Mouse (Mus musculus): Measurements from ENCODE around the gene Hnrnpa0.
A peak's percentile ranks its signal among the peaks of the same experiment; 100 is the strongest.

Gene Hnrnpa0

GRCm38 (mm10) chr13:58126862-58127765 lies 1.2 kb downstream of the Hnrnpa0 start:
- DNase-seq (ENCODE audit: low spot score) = no peak

DNA sequence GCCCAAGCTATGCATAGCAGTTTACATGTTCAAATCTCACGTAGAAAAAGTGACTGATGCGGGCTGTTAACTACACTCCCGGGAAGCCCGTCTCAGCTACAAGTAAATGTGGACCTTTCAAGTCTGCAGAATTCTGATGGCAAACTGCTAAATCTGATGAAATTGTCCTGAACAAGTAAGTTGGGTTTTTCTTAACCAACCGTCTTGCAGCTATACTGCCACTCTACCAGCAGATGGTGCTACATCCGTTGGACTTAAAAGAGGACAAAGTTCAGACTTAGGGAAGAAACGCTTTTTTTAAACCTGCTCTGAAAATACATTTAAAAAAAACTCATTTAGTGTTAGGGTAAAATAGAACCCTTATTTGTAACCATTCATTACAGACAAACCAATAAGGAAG lies 2.2 kb downstream of the Hnrnpa0 start:
- peak; percentile 79 for DNase-seq (ENCODE audit: low spot score)

DNA sequence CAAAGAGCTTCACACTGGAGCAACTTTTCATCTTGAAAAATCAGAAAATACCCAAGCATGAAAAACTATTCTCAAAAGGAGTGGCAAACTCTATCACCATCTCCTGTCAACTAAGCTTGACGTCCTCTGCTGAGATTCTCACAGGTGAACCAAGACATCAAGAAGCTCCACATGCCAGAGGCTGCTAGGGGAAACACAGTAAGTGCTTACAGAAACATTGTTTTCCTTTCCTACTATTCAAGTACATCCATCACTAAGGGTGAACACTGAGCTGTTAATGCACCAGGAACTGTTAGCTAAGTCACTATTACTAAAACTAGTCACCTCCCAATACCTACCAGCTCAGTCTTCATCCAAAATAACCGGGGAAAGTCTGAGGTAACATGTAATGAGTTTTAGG lies 3.4 kb downstream of the Hnrnpa0 start:
- no peak for DNase-seq (ENCODE audit: low spot score)

- no peak for DNase-seq (ENCODE audit: low spot score)
Observed at GRCm38 (mm10) chr13:58124278-58124677, 4.1 kb downstream of the Hnrnpa0 start.

GRCm38 (mm10) chr13:58123381-58123780 lies 5.0 kb downstream of the Hnrnpa0 start:
- no peak for DNase-seq (ENCODE audit: low spot score)

- DNase-seq (ENCODE audit: low spot score) = no peak
Observed at GRCm38 (mm10) chr13:58122786-58123297, 5.5 kb downstream of the Hnrnpa0 start.

GRCm38 (mm10) chr13:58117318-58118017 lies 10.9 kb downstream of the Hnrnpa0 start:
- peak; percentile 42 for DNase-seq (ENCODE audit: low spot score)

GRCm38 (mm10) chr13:58116801-58117200 lies 11.6 kb downstream of the Hnrnpa0 start:
- DNase-seq (ENCODE audit: low spot score) = no peak

DNA sequence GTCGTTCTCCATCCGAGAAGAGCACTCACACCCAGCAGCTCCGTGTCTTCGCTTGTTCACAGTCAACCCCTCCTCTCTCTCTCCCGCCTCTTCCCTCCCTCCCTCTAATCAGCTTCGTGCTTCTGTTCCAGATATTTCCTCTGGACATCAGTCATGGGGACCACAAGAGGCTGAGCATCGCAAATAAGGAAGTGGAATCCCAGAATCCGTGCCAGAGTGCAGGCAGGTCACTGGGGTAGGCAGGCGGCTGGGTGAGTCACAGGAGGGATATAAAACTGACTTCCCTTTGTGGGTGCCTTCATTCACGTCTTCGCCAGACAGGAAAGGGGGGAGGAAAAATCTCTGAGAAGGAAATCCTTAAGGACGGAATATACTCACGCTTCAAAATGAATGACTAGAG lies 13.1 kb downstream of the Hnrnpa0 start:
- no peak for DNase-seq (ENCODE audit: low spot score)

- no peak for DNase-seq (ENCODE audit: low spot score)
Observed at GRCm38 (mm10) chr13:58113061-58113900, 15.1 kb downstream of the Hnrnpa0 start, which contains the start of gene Klhl3. Klhl3 (minus strand) TSS chr13:58113592.

DNA sequence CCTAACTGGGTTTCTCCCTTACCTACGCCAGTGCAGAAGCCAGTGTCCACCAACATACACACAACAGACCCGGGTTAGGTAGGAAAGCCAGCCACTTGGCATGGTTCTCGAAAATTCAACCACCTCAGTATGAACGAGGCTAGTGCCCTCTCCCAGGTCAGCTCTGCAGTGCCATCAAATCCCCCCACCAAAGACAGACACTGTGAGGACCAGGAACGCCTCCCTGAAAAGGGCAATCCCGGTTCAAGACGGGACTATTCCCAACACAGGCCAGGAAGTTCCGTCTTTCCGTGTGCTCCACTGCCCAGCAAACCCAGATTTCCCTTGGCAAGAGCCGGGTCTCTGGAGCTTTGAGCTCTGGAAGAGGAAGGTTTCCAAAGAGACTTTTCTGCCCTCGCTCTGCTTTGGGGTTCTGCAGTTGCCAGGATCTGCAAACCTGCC lies 15.7 kb downstream of the Hnrnpa0 start:
- DNase-seq (ENCODE audit: low spot score) = no peak

- DNase-seq (ENCODE audit: low spot score) = no peak
Observed at GRCm38 (mm10) chr13:58112191-58112590, 16.2 kb downstream of the Hnrnpa0 start.

DNA sequence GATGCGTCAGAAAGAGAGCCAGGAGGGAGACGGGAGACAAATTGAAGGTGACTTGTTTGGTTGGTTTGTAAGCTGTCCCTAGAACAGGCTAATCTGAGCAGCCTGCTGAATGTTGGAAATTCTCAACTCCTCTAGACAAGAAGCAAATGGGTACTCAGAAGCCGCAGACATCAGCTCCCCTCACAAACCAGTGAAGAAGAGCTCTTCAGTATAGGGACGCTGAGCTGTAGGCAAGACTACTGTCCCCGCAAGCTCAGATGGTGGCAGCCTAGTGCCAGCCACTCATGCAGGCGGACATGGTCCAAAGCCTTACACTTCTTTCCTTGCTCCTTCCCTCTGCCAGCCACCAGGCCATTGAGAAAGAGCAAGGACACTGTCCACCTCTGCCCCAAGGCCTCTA lies 17.1 kb downstream of the Hnrnpa0 start:
- DNase-seq (ENCODE audit: low spot score) = no peak

DNA sequence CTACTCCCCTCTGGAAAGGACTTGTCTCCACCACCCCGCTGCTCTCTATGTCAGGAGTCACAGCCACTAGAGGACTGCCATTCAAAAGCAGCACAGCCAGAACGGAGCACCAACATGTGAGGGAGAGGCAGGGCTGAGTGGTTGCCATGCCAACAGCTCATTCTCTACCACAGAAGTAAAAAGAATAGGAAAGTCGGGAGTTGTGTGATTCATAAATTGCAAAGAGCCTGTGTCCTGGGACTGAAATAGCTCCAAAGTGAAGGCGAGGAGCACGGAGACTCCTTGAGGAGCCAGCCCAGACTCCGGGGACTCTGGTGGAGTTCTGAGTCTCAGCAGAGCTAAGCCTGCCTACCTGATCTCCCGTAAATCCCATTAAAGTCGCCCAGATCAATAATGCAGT lies 37.7 kb downstream of the Hnrnpa0 start:
- no peak for DNase-seq (ENCODE audit: low spot score)

GRCm38 (mm10) chr13:58084396-58084795 lies 44.0 kb downstream of the Hnrnpa0 start:
- no peak for DNase-seq (ENCODE audit: low spot score)

GRCm38 (mm10) chr13:58083521-58083920 lies 44.8 kb downstream of the Hnrnpa0 start:
- DNase-seq (ENCODE audit: low spot score) = no peak

DNA sequence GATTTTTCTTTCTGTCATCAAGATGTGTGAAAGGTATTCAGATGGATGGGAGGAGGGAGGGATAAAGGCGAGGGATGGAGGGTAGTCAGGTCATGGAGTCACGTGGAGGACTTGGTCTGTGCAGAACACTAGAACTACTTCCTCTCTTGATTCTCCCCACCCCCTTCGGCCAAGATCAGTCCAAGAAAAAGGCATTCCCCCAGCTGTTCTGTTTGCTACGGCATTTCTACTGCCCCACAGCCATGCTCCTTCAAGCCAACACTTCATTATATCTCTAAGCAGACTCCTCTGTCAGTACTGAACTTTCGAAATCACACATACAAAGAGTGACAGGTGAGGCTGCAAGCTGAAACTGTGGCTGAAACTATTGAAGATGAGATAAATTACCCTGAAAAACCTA lies 45.3 kb downstream of the Hnrnpa0 start:
- no peak for DNase-seq (ENCODE audit: low spot score)

GRCm38 (mm10) chr13:58078361-58078760 lies 50.0 kb downstream of the Hnrnpa0 start:
- no peak for DNase-seq (ENCODE audit: low spot score)
